Mouse (Mus musculus) small intestine, adult 2 months (tissue): ENCODE measurements around the gene Kazald1. TPM values are rescaled to one million over a fixed set of nuclear protein-coding genes. Genes with fewer than 3 reads are reported as not detected.
A peak's percentile ranks its signal among the peaks of the same experiment; 100 is the strongest.
"Not testable (repeated sequence)": the region's sequence is repeated elsewhere in the genome, so short reads cannot be mapped to it uniquely, and the experiment has no call there.

Source experiments
- H3K27ac ChIP-seq: fragments of 200-500 bp; 2 replicates; pipeline ENCODE4 v1.5.1; 2012; ENCODE audit warnings: low read depth, low read length, control low read depth, inconsistent platforms; ENCODE audit not compliant: insufficient read depth
- H3K27me3 ChIP-seq: fragments of 200-500 bp; 2 replicates; pipeline ENCODE4 v1.6.1; 2012; ENCODE audit warnings: mild to moderate bottlenecking, moderate library complexity, low read length, inconsistent platforms; ENCODE audit not compliant: control insufficient read depth, insufficient read depth
- H3K36me3 ChIP-seq: fragments of 200-500 bp; 2 replicates; pipeline ENCODE4 v1.6.1; 2012; ENCODE audit warnings: mild to moderate bottlenecking, low read length, control low read depth, inconsistent platforms; ENCODE audit not compliant: control insufficient read depth, insufficient read depth
- H3K4me1 ChIP-seq: fragments of 200-500 bp; 2 replicates; pipeline ENCODE4 v1.6.1; 2012; ENCODE audit warnings: low read length, inconsistent platforms, mixed read lengths; ENCODE audit not compliant: control insufficient read depth, insufficient read depth, insufficient read length
- H3K4me3 ChIP-seq: fragments of 200-500 bp; 2 replicates; pipeline ENCODE4 v1.5.1; 2012; ENCODE audit warnings: low read depth, mild to moderate bottlenecking, control low read depth, inconsistent platforms, low read length, moderate library complexity
- CTCF ChIP-seq: fragments of 200-500 bp; IDR thresholded peaks from 2 replicates; pipeline ENCODE4 v1.5.1; 2012; ENCODE audit warnings: low read depth, mild to moderate bottlenecking, control low read depth, inconsistent platforms, low read length, moderate library complexity, mixed read lengths; ENCODE audit not compliant: insufficient replicate concordance, insufficient read length; ENCODE audit errors: extremely low read depth
- POLR2A ChIP-seq: fragments of 200-500 bp; IDR thresholded peaks from 2 replicates; pipeline ENCODE4 v1.6.1; 2012; ENCODE audit warnings: low read depth, mild to moderate bottlenecking, control low read depth, inconsistent platforms, low read length, moderate library complexity
- WGBS: fragments of 180-500 bp; shearing (Covaris S2); methylation state at CpG from one replicate; pipeline ENCODE4 v1.1.7; 2018; 5-methylcytosine and 5-hydroxymethylcytosine counted together
- polyA plus RNA-seq: library from polyadenylated mRNA; depleted of rRNA; stranded (reverse); fragments of >200 nt; gene quantifications from 2 replicates; pipeline ENCODE4 v1.2.3, GENCODE M21; 2012

Gene Kazald1
- polyA plus RNA-seq, 1 experiment = 2.2 TPM

- Histone ChIP-seq H3K36me3 (peaks cover 8% of the 10 kb centered on the region), H3K4me1 (peaks cover 18% of the 10 kb centered on the region), H3K27ac (no peak overlapping the region), H3K4me3 (peak overlapping the region; percentile 35), H3K27me3 (no peaks in the 10 kb centered on the region)
- WGBS = 31% methylated on average over 20 of the region's 20 CpGs
- peak; percentile 82; the same call in 1 of the 2 replicates for TF ChIP-seq CTCF
- no peak for TF ChIP-seq POLR2A
Measured at GRCm38 (mm10) chr19:45030746-45031693, 44.0 kb upstream of the Kazald1 start.

- 0 out of 2 replicates have a peak, but pooled peaks cover 2% of the 10 kb centered on the region for H3K36me3 ChIP-seq
- H3K4me3 ChIP-seq = no peak overlapping the region
- 9% methylated on average over 4 of the region's 4 CpGs for WGBS
- H3K27ac ChIP-seq = no peak overlapping the region
- no peaks in the 10 kb centered on the region for H3K27me3 ChIP-seq
- peaks cover 18% of the 10 kb centered on the region for H3K4me1 ChIP-seq
- TF ChIP-seq POLR2A (no peak), CTCF (peak; percentile 93; the same call in 1 of the 2 replicates)
Measured at GRCm38 (mm10) chr19:45031780-45032179, 43.3 kb upstream of the Kazald1 start.

GRCm38 (mm10) chr19:45032570-45033332, 42.3 kb upstream of the Kazald1 start:
- TF ChIP-seq CTCF (peak; percentile 23; the same call in 1 of the 2 replicates), POLR2A (no peak)
- Histone ChIP-seq H3K27ac (no peak overlapping the region), H3K4me1 (peaks cover 15% of the 10 kb centered on the region), H3K4me3 (no peak overlapping the region), H3K36me3 (no peaks in the 10 kb centered on the region), H3K27me3 (no peaks in the 10 kb centered on the region)
- WGBS = 62% methylated on average over 17 of the region's 17 CpGs

GRCm38 (mm10) chr19:45036867-45037266, 38.2 kb upstream of the Kazald1 start:
- no peak overlapping the region for H3K27ac ChIP-seq
- H3K27me3 ChIP-seq = no peaks in the 10 kb centered on the region
- H3K4me1 ChIP-seq = no peaks in the 10 kb centered on the region
- H3K36me3 ChIP-seq = no peaks in the 10 kb centered on the region
- 42% methylated on average over 16 of the region's 16 CpGs for WGBS
- TF ChIP-seq CTCF (0 out of 2 replicates have a peak, but pooled peaks have one; percentile 37), POLR2A (no peak)
- H3K4me3 ChIP-seq = no peak overlapping the region

- not testable (repeated sequence) for H3K4me3 ChIP-seq, H3K27me3 ChIP-seq, H3K27ac ChIP-seq, H3K36me3 ChIP-seq, H3K4me1 ChIP-seq
- 85% methylated on average over 7 of the region's 7 CpGs for WGBS
Measured at GRCm38 (mm10) chr19:45038198-45038597, 36.8 kb upstream of the Kazald1 start.

- Histone ChIP-seq H3K4me3 (no peak overlapping the region), H3K27ac (no peak overlapping the region), H3K27me3 (no peaks in the 10 kb centered on the region), H3K36me3 (no peaks in the 10 kb centered on the region), H3K4me1 (peaks cover 5% of the 10 kb centered on the region; the same call in 1 of the 2 replicates)
- no peak for TF ChIP-seq CTCF
- no peak for TF ChIP-seq POLR2A
- WGBS = 54% methylated on average over 13 of the region's 13 CpGs
Measured at GRCm38 (mm10) chr19:45040214-45040613, 34.8 kb upstream of the Kazald1 start.
